Mouse (Mus musculus): ENCODE measurements around the gene Map2k5. TPM values are rescaled to one million over a fixed set of nuclear protein-coding genes. Genes with fewer than 3 reads are reported as not detected.

The Map2k5 gene
- polyA plus RNA-seq, 1 experiment, result 24.2 TPM

DNA sequence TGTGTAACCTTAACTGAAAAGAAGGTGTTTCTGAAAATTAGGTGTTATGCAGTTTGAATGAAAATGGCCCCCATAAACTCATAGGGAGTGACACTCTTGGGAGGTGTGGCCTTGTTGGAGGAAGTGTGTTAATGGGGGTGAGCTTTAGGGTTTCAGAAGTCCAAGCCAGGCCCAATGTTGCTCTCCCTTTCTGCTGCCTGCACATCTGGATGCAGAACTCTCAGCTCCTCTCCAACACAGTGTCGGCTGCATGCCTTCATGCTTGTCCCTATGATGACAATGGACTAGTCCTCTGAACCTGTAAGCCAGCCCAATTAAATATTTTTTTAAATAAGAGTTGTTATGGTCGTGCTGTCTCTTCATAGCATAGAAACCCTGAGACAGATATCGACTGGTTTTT is 2.6 kb upstream of the Map2k5 start:
- no peaks in the 10 kb centered on the region; the same call in 1 of the 2 replicates for H3K4me1 ChIP-seq (ENCODE audit: control insufficient read depth, insufficient read depth, low read length)
- H3K4me3 ChIP-seq (ENCODE audit: insufficient read depth, low read length), result no peak overlapping the region
- H3K27ac ChIP-seq (ENCODE audit: insufficient read depth, low read length), result no peak overlapping the region
- TF ChIP-seq CTCF (IDR thresholded peaks at IDR 0.05; ENCODE audit: borderline replicate concordance, insufficient read depth, low read length) (no peak), POLR2A (IDR thresholded peaks at IDR 0.05; ENCODE audit: low read depth, low read length) (no peak)

DNA sequence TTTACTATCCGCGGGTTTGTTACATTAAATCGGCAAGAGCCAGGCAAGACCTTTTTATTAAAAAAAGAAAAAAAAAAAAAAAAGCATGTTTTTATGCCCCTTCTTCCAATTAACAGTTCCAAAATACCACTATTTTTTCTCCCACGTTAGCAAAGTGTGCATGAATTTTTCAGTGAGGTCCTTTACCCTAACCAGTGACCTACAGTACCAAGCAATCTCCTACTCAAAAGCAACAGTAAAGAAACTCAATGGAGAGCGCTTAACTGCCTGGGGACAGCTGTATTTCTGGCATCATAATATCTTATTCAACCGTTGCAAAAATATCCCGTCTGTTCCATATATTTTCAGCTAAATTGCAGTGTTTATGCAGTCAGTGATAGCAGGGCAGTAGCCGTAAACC is 472 bp upstream of the Map2k5 start:
- H3K27ac ChIP-seq (ENCODE audit: insufficient read depth, low read length), result no peak overlapping the region

DNA sequence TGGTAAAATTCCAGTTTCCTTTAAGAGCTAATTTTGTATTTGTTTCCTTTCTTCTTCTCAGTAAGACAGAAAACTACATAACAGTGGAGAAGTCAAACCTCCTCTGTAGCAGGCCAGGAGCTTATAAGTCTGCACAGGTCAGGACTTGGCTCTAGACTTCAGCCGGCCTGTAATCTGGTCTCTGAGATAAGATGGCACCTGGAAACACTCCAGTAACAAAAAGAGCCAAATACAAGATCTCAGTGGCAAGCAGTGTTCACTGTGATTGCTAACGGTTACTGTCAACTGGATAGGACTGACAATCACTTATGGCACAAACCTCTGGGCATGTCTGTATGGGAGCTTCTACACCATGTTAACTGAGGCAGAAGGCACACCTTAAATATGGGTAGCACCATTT is 4.4 kb downstream of the Map2k5 start:
- TF ChIP-seq CTCF (IDR thresholded peaks at IDR 0.05; ENCODE audit: borderline replicate concordance, insufficient read depth, low read length) (no peak), POLR2A (IDR thresholded peaks at IDR 0.05; ENCODE audit: low read depth, low read length) (no peak)
- Histone ChIP-seq H3K27ac (ENCODE audit: insufficient read depth, low read length) (no peak overlapping the region), H3K4me1 (ENCODE audit: control insufficient read depth, insufficient read depth, low read length) (no peaks in the 10 kb centered on the region; the same call in 1 of the 2 replicates), H3K4me3 (ENCODE audit: insufficient read depth, low read length) (no peak overlapping the region)

More for the DNA sequence above, 472 bp upstream of the Map2k5 start:
- TF ChIP-seq POLR2A (IDR thresholded peaks at IDR 0.05; ENCODE audit: low read depth, low read length) (no peak), CTCF (IDR thresholded peaks at IDR 0.05; ENCODE audit: borderline replicate concordance, insufficient read depth, low read length) (no peak)
- no peaks in the 10 kb centered on the region; the same call in 1 of the 2 replicates for H3K4me1 ChIP-seq (ENCODE audit: control insufficient read depth, insufficient read depth, low read length)
- peak overlapping the region; percentile 76 for H3K4me3 ChIP-seq (ENCODE audit: insufficient read depth, low read length)

DNA sequence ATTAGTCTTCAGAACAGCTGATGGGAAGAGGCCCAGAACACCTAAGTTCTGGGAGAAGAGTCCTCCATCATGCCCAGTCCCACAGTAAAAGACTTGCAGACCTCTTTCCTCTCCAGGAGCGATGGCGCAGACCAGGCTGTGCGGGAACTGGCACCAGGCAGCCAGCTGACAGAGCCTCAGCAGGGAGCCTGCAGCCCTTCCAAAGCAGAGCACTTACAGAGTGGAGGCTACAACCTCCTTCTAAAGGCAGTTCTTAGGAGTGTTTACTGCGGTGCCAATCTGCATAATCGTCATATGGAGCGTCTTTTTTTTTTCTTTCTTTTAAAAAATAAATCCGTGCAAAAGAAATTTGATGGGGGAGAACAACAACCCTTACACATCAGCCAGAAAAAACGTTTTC is 5.2 kb downstream of the Map2k5 start:
- Histone ChIP-seq H3K27ac (ENCODE audit: insufficient read depth, low read length) (no peak overlapping the region), H3K4me3 (ENCODE audit: insufficient read depth, low read length) (no peak overlapping the region), H3K4me1 (ENCODE audit: control insufficient read depth, insufficient read depth, low read length) (no peaks in the 10 kb centered on the region; the same call in 1 of the 2 replicates)
- TF ChIP-seq POLR2A (IDR thresholded peaks at IDR 0.05; ENCODE audit: low read depth, low read length) (no peak), CTCF (IDR thresholded peaks at IDR 0.05; ENCODE audit: borderline replicate concordance, insufficient read depth, low read length) (no peak)

DNA sequence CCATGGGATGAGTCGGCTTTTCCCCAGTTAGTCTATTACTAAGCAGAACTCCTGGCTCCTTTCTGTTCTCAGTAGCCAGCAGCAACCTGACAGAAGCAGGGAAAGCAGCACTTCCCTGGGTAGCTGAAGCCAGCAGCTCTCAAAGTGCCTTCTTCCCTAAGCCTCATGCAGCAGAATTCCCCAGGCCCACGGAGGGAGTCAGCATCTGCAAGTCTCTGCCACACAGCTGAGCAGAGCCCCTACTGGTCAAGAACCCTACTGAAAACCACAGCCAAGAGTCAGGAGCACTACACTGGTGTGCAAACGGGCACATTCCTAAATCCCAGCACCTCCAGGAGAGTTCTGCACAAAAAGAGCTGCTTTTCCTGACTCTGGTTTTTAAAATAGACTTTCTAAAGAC is 17.3 kb downstream of the Map2k5 start:
- Histone ChIP-seq H3K4me1 (ENCODE audit: control insufficient read depth, insufficient read depth, low read length) (no peaks in the 10 kb centered on the region), H3K4me3 (ENCODE audit: insufficient read depth, low read length) (no peak overlapping the region), H3K27ac (ENCODE audit: insufficient read depth, low read length) (no peak overlapping the region)
- TF ChIP-seq POLR2A (IDR thresholded peaks at IDR 0.05; ENCODE audit: low read depth, low read length), result no peak
- no peak for TF ChIP-seq CTCF (IDR thresholded peaks at IDR 0.05; ENCODE audit: borderline replicate concordance, insufficient read depth, low read length)

DNA sequence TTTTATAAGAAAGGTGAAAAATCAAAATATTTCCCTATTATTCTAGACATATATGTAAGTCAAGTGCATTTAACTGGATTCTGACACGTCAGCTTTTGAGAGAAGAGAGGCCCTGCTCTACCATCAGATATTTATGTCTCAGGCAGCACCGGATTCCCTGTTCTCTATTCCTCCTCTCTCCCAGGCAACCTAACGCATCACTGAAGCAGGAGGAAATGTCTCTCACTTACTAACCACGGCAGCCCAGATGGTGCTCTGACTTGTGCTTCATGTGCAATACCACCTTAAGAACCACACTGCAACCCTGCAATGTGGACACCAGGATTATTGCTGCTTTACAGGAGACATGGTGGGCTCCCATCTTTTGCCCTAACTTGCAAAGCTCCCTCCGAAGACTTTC is 18.7 kb downstream of the Map2k5 start:
- Histone ChIP-seq H3K4me1 (ENCODE audit: control insufficient read depth, insufficient read depth, low read length) (no peaks in the 10 kb centered on the region; the same call in 1 of the 2 replicates), H3K4me3 (ENCODE audit: insufficient read depth, low read length) (no peak overlapping the region), H3K27ac (ENCODE audit: insufficient read depth, low read length) (no peak overlapping the region)
- no peak for TF ChIP-seq CTCF (IDR thresholded peaks at IDR 0.05; ENCODE audit: borderline replicate concordance, insufficient read depth, low read length)
- TF ChIP-seq POLR2A (IDR thresholded peaks at IDR 0.05; ENCODE audit: low read depth, low read length), result no peak

DNA sequence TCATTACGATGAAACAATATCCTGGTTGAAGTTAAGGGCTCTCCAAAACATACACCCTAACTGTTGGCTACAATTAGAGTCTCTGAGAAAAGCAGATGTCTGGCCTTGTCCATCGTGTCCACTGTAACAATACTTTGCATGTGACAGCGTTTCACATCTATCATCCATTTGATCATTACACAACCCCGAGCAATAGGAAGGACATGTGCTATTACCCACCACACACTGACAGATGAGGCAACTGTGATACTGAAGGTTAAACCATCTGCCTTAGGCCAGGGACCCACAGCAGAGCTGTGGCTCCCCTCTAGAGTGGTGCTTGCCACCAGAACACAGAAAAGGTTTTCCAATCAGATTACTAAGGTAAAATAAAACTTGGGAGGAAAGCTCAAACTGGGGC is 21.0 kb downstream of the Map2k5 start:
- no peaks in the 10 kb centered on the region; the same call in 1 of the 2 replicates for H3K4me1 ChIP-seq (ENCODE audit: control insufficient read depth, insufficient read depth, low read length)
- TF ChIP-seq POLR2A (IDR thresholded peaks at IDR 0.05; ENCODE audit: low read depth, low read length), result no peak
- TF ChIP-seq CTCF (IDR thresholded peaks at IDR 0.05; ENCODE audit: borderline replicate concordance, insufficient read depth, low read length), result no peak
- no peak overlapping the region for H3K27ac ChIP-seq (ENCODE audit: insufficient read depth, low read length)

DNA sequence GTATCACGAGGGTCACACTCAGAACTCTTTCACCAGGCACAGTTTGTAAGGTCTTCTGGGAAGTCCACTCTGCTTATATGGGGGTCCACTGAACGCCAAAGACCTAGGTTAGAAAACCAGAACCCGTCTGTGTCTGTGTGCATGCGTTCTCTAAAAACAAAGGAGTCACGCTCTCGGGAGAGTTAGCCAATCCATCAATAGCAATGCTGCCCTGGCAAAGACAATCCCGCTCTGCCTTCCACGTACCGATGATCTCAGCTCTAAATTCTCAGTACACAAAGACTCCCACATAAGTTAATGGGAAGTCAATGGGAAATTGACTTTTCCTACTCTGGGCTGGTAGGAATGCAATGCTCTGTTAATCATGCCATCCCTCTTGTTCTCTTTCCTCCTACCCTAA is 21.4 kb downstream of the Map2k5 start:
- Histone ChIP-seq H3K4me3 (ENCODE audit: insufficient read depth, low read length) (no peak overlapping the region), H3K27ac (ENCODE audit: insufficient read depth, low read length) (no peak overlapping the region), H3K4me1 (ENCODE audit: control insufficient read depth, insufficient read depth, low read length) (no peaks in the 10 kb centered on the region; the same call in 1 of the 2 replicates)
- TF ChIP-seq CTCF (IDR thresholded peaks at IDR 0.05; ENCODE audit: borderline replicate concordance, insufficient read depth, low read length) (no peak), POLR2A (IDR thresholded peaks at IDR 0.05; ENCODE audit: low read depth, low read length) (no peak)

More for the DNA sequence above, 21.0 kb downstream of the Map2k5 start:
- no peak overlapping the region for H3K4me3 ChIP-seq (ENCODE audit: insufficient read depth, low read length)

DNA sequence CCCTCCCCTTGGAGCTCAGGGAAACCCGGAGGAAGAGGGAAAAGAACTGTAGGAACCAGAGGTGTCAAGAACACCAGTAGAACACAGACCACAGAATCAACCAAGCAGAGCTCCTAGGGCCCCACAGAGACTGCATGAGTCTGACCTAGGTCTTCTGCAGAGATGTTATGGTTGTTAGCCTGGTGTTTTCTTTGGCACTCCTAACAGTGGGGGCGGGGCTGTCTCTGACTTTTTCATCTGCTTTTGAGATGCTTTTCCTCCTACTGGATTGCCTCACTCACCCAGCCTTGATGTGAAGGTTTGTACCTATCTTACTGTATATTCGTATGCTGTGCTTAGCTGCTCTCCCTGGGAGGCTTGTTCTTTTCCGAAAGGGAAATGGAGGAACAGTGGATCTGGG is 23.5 kb downstream of the Map2k5 start:
- Histone ChIP-seq H3K4me1 (ENCODE audit: control insufficient read depth, insufficient read depth, low read length) (peaks cover 5% of the 10 kb centered on the region), H3K27ac (ENCODE audit: insufficient read depth, low read length) (no peak overlapping the region), H3K4me3 (ENCODE audit: insufficient read depth, low read length) (no peak overlapping the region)
- TF ChIP-seq CTCF (IDR thresholded peaks at IDR 0.05; ENCODE audit: borderline replicate concordance, insufficient read depth, low read length), result no peak

DNA sequence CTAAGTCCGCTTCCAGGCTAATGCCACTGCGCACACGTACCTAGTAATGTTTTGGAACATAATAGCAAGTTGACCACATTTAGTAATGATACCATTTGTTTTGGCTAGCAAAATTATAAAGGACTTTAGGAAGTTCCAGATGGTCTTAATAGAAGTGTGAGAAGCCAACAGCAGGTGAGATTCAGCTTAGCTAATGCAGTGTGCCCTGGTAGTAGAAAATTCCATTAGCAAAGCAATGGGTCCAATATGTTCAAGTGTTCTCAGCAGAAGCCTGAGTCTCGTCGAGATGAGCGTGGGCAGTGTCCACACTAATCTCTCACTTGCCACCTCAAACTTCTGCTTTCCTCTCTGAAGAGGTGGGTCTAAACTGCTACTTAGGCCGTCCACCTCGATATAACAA is 27.7 kb downstream of the Map2k5 start:
- peaks cover 7% of the 10 kb centered on the region for H3K4me1 ChIP-seq (ENCODE audit: control insufficient read depth, insufficient read depth, low read length)
- H3K4me3 ChIP-seq (ENCODE audit: insufficient read depth, low read length), result no peak overlapping the region
- H3K27ac ChIP-seq (ENCODE audit: insufficient read depth, low read length), result no peak overlapping the region
- TF ChIP-seq POLR2A (IDR thresholded peaks at IDR 0.05; ENCODE audit: low read depth, low read length) (no peak), CTCF (IDR thresholded peaks at IDR 0.05; ENCODE audit: borderline replicate concordance, insufficient read depth, low read length) (no peak)

DNA sequence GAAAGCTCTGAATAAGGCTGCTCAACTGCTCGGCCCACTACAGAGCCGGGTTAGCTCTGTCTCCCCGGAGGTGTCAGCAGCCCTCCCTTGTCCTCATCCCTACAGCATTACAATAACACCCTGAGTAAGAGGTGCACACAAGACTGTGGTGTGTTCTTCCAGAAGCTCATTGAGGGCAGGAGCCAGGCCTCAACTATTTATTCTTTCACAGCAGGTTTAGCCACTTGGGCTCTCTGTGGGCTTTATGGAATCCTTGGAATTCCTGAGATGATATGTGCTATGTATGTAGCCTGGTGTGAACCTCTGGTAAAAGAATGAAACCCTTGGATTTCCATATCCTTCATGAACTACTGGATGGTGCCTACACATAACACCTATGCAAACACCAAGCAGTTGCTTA is 28.5 kb downstream of the Map2k5 start:
- Histone ChIP-seq H3K4me1 (ENCODE audit: control insufficient read depth, insufficient read depth, low read length) (peaks cover 7% of the 10 kb centered on the region), H3K27ac (ENCODE audit: insufficient read depth, low read length) (no peak overlapping the region), H3K4me3 (ENCODE audit: insufficient read depth, low read length) (no peak overlapping the region)
- TF ChIP-seq CTCF (IDR thresholded peaks at IDR 0.05; ENCODE audit: borderline replicate concordance, insufficient read depth, low read length), result no peak
- no peak for TF ChIP-seq POLR2A (IDR thresholded peaks at IDR 0.05; ENCODE audit: low read depth, low read length)
